Mouse (Mus musculus) heart, adult 8-10 months (tissue): ENCODE measurements around the gene Apopt1. TPM values are rescaled to one million over a fixed set of nuclear protein-coding genes. Genes with fewer than 3 reads are reported as not detected.
A peak's percentile ranks its signal among the peaks of the same experiment; 100 is the strongest.

Source experiments
- DNase-seq: peaks from one replicate; pipeline ENCODE4 v3.0.0; 2022; ENCODE audit warnings: low spot score
- total RNA-seq, 4 experiments: library from RNA; stranded (reverse); gene quantifications; 2 replicates each; pipeline ENCODE4 v1.2.4; 2022

The Apopt1 gene
- total RNA-seq, 4 experiments from 2014 or later: 33.7 to 37.7 (median 35.0) TPM

- DNase-seq: peak; percentile 49
Observed at GRCm38 (mm10) chr12:111743981-111744423, 30.9 kb downstream of the Apopt1 start.

- no peak for DNase-seq
Observed at GRCm38 (mm10) chr12:111745274-111745673, 32.2 kb downstream of the Apopt1 start.

- DNase-seq: peak; percentile 92
Observed at GRCm38 (mm10) chr12:111746091-111746490, 33.0 kb downstream of the Apopt1 start.

DNA sequence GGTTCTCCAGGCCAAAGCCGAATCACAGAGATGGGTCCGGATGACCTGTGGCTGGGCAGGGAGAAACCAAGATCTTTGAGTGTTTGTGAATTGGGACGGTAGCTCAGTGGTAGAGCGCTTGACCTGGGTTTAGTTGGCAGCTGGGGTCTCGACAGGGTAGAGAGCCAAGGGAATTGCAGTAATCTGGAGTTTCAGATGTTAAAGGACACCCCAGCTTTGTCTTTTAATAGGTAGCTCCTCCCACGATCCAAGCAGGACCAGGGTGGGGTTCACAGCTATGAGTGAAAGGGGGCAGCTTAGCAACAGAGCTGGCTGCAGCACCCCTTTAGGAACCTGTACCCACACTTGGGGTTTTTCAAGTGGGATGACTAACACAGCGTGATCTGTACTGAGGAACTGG lies 34.4 kb downstream of the Apopt1 start:
- DNase-seq: no peak

- DNase-seq: no peak
Observed at GRCm38 (mm10) chr12:111750739-111751138, 37.7 kb downstream of the Apopt1 start.

DNA sequence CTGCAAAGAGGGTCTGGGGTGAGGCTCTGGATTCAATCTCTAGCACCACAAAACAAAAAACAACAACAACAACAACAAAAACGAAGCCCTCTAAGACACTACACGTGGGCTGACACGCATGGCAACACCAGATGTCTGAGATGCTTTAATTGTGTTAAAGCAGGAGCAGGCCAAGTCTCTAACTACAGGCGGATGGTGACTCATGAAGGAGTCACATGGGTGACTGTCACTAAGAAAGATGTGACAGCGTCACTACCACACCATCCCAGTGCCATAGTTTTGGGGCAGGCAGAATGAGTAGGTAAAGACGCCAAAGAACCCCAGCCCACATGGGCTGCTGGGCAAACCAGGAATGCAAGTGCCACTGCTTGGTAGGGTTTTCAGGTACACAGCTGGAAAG lies 39.4 kb downstream of the Apopt1 start:
- no peak for DNase-seq

GRCm38 (mm10) chr12:111753347-111753746 lies 40.3 kb downstream of the Apopt1 start:
- DNase-seq: no peak

- no peak for DNase-seq
Observed at GRCm38 (mm10) chr12:111754710-111755109, 41.6 kb downstream of the Apopt1 start.

DNA sequence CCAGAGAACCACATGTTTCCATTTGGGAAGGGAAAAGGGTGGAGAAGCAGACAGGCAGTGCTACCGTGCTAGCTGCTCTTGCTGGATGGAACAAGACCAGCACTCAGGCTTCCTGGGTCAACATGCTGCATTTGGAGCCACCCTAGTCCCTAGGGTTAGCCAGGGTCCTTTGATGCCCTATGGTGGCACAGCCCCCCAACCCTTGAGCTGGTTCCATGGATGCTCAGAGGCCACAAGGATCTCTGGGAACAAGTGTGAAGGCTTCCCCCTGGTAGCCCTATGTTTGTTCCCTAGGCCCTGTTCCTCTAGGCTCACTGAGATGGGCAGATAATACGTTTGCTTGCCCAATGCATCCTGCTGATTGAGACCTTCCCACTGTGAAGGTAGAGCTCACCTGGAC lies 42.2 kb downstream of the Apopt1 start:
- DNase-seq: no peak

- DNase-seq: no peak
Observed at GRCm38 (mm10) chr12:111756082-111756697, 43.1 kb downstream of the Apopt1 start.

DNA sequence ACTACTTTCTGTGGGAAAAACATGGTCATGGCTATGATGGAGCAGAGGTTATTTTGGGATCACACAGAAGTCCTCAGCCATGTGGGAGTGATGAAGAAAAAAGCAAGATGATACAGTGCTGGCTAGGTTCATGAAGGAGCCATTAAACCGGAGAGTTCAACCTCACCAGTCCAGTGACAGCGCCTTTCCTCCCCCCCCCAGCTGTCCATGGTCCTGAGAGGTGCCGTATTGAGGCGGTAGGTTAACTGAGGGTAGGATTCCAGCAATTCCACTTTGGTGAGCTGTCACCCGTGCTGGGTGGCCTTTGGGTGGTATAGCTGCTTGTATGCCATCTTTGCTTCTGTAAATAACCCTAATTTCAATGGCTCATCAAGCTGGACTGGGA lies 43.6 kb downstream of the Apopt1 start:
- DNase-seq: no peak

DNA sequence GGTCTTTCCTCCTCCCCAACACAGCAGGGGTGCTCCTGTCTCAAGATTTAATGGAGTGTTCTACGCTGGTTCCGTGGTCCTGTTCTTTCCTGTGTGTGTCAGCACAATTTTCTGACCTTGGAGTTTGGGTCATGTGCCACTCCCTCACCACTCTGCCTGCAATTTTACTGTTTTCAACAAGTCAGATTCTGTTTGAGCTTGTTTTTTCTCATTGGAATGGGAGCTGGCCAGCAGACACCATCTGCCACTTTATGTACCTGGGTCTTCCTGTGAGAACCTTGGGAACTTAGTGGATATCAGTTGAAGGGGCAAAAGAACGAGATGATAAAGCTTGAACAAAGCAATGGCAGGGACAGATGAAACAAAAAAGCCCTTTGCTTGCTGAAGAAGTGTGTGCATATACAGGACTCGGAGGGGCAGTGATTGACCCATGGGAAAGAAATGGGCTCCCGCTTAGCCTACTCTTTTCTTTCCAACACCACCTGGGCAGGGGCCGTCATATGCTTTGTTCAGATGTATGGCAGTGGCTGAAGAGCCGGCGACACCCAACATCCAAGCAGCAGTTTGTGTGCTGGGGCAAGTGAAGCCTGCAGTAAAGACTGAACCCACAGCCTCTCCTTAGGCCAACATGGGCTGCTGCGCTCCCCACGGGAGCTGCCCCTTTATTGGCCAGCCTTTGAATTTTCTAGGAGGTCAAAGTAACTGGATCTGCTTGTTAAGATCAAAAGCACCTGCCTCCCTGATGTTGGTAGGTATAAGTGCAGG lies 44.7 kb downstream of the Apopt1 start:
- no peak for DNase-seq

DNA sequence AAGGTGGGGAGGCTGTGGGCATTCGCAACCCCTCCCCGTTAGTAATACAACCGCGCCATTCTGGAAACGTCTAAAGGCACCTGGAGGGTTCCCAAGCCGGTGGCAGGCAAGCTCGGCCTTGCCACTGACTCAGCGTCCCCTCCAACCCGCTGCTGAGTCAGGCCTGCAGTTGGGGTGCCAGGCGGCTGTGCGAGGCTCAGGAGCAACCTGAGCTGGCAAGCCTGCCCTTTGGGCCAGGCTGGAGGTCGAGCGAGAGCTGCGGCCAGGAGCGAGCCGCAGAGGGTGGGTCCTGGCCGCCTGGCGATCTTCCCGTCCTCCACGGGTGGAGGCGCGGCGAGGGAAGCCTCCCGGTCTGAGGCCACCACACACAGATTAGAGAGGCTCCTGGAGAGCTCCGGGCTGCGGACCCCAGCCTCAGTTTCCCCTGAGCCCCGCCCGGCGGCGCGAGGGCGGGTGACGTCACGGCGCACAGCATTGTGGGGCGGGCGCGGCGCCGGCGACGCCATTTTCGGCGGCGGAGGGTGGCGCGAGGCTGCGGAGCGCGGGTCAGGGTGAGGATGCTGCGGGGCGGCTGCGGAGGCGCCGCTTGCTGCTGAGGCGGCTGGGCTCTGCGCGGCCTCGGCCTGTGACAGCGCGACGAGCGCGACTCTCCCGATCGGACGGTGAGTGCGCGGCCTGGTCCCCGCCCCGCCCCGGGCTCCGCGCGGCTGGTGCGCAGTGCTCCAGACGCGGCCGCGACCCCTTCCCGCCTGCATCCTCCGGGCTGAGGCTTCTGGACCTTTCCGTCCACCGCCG lies 45.5 kb downstream of the Apopt1 start, which contains the start of gene Klc1:
TSS of gene Klc1 (plus strand) at position 469 of the 795 bp plus-strand sequence.
- peak; percentile 68 for DNase-seq

DNA sequence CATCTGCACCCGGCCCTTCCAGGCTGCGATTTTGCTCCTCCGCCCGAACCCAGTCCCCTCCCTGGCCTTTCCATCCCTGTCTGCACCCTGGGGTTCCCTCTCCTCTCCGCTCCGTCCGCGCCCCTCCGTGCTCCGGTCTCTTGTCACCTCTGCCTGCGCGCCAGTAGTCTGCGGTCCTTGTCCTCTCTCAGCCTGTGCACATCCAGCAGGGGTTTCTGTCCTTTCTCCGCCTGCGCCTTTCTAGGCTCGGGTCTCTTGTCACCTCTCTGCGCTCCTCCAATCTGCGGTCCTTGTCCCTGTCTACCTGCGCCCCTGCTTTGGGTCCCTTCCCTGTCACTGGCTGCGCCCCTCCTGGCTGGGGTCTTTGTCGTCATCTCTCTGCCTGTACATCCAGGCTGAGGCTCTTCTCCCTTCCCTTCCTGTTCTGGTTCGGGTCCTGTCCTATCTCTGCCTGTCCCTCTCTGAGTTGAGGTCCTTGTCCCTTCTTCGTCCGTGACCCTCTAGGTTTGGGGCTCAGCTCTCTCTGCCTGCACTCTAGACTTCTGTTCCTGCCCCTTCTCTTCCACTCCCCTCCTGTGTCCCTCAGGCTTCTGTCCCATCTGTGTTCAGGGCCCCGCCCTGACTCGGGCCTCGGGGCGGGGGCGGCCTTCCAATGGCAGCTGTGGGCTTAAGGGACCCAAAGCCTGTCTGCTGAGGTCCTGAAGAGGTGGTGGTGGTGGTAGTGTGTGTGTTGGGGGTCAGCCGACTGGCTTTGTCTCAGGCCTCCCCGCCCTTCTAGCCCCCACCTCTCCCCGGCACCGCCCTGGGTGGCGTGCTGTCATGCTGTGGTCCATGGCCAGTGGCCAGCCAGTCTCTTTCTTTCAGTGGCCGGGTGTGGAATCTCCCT lies 46.4 kb downstream of the Apopt1 start:
- DNase-seq: peak; percentile 79

- DNase-seq: no peak
Observed at GRCm38 (mm10) chr12:111760306-111760908, 47.3 kb downstream of the Apopt1 start.

DNA sequence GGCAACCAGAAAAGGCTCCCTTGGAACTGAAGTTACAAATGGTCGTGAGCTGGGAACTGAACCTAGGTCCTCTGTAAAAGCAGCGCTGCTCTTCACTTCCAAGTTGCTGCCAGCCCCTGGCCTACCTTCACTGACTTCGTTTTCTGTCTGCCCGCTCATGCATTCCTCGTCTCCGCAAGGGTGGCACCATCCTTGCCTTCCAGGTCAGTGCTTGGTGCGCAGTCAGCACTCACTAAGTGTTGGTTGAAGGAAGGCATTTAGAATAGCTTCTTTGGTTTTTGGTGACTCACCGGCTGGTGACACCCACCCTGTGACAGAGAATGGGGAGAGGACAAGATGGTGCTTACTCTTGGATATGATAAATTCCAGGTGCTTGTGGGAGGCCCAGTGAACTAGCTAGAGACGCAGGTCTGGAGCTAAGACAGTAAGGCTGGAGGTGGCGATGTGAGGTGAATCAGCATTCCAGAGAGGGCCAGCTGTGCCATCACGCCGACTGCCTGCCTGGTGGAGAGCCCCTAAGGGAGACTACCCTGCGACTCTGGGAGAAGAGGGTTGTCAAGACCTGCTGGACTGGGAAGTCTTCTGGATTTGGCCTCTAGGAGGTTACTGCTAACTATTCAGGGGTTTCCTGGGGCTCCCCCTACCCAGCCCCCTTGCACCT lies 49.7 kb downstream of the Apopt1 start:
- no peak for DNase-seq

- no peak for DNase-seq
Observed at GRCm38 (mm10) chr12:111766313-111767236, 53.5 kb downstream of the Apopt1 start.

- no peak for DNase-seq
Observed at GRCm38 (mm10) chr12:111768322-111768928, 55.4 kb downstream of the Apopt1 start.

GRCm38 (mm10) chr12:111769306-111769705 lies 56.2 kb downstream of the Apopt1 start:
- peak; percentile 58 for DNase-seq
